Mouse (Mus musculus) kidney, embryonic 16.5 days (tissue): ENCODE measurements around the gene Tgfbr3. TPM values are rescaled to one million over a fixed set of nuclear protein-coding genes. Genes with fewer than 3 reads are reported as not detected.

ENCODE experiments used
- ATAC-seq: fragments of 200-750 bp; cut with Nextera tagmentation; 2 replicates; pipeline ENCODE4 v1.8.0; 2017; ENCODE audit warnings: moderate TSS enrichment; ENCODE audit not compliant: low FRiP score, low TSS enrichment
- H3K27ac ChIP-seq: fragments of 300-500 bp; sonication (generic); 2 replicates; pipeline ENCODE4 v1.5.1; 2014; ENCODE audit warnings: low read length
- H3K27me3 ChIP-seq: fragments of 300-500 bp; sonication (generic); 2 replicates; pipeline ENCODE4 v1.6.1; 2014; ENCODE audit warnings: low read length, control low read depth, mixed read lengths; ENCODE audit not compliant: insufficient read depth
- H3K36me3 ChIP-seq: fragments of 300-500 bp; sonication (generic); 2 replicates; pipeline ENCODE4 v1.6.1; 2014; ENCODE audit warnings: low read length, control low read depth, mixed read lengths; ENCODE audit not compliant: insufficient read depth
- H3K4me1 ChIP-seq: fragments of 300-500 bp; sonication (generic); 2 replicates; pipeline ENCODE4 v1.6.1; 2014; ENCODE audit warnings: low read length, control low read depth, mixed read lengths; ENCODE audit not compliant: insufficient read depth
- H3K4me2 ChIP-seq: fragments of 300-500 bp; sonication (generic); replicated peaks from 2 replicates; pipeline ENCODE4 v1.6.1; 2014; ENCODE audit warnings: low read depth, low read length
- H3K4me3 ChIP-seq: fragments of 300-500 bp; sonication (generic); 2 replicates; pipeline ENCODE4 v1.5.1; 2014; ENCODE audit warnings: mild to moderate bottlenecking, low read length
- H3K9ac ChIP-seq: fragments of 300-500 bp; sonication (generic); replicated peaks from 2 replicates; pipeline ENCODE4 v1.6.1; 2014; ENCODE audit warnings: low read length
- H3K9me3 ChIP-seq: fragments of 300-500 bp; sonication (generic); 2 replicates; pipeline ENCODE4 v1.6.1; 2016; ENCODE audit warnings: low read length, control low read depth
- WGBS: fragments of 180-500 bp; shearing (Covaris S2); extraction: QIAGEN DNeasy Blood & Tissue Kit; methylation state at CpG from one replicate; pipeline ENCODE4 v1.1.7; 2014; 5-methylcytosine and 5-hydroxymethylcytosine counted together
- polyA plus RNA-seq: library from polyadenylated mRNA; unstranded; fragments of >200 nt; fragmentation: Nextera tagmentation; extraction: Ambion mirVana; gene quantifications from 2 replicates; pipeline ENCODE4 v1.2.1, GENCODE M21; 2015

The Tgfbr3 gene
- polyA plus RNA-seq, 1 experiment from 2014 or later, result 17.3 TPM

DNA sequence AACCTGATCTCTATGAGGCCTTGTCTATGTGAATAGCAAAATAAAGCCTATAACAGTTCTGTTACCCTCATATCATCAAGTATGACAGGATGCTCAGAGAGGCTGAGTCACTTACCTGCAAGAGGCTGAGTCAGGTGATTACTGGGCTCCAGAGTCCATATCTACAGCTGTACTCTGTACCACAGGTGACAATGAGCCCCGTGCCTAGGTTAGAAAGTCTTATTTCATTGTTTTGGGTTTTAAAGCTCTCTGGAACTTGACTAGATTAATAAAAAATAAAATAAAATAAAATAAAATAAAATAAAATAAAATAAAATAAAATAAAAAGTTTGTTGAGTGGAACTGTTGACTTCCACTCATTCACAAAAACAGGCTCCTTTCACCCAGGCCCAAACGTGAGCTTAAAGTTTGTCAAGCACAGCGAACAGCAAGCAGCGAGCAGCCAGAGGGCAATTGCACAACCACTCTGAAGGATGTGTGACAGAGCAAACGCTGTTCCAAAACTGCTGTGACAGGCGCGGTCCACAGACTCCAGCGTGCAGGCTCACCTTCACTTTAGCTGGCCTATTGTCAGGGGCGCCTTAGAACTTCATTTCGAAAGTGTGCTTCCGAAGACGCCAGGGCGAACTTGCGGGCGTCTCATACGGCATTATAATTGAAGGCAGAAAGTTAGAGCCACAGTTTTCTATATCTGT, 6.5 kb upstream of the Tgfbr3 start:
- Histone ChIP-seq H3K4me3 (no peak overlapping the region), H3K9ac (no peak overlapping the region), H3K9me3 (no peaks in the 10 kb centered on the region), H3K27me3 (no peaks in the 10 kb centered on the region; the same call in 1 of the 2 replicates), H3K27ac (no peak overlapping the region), H3K4me2 (no peak overlapping the region), H3K4me1 (peaks cover 9% of the 10 kb centered on the region; the same call in 1 of the 2 replicates), H3K36me3 (no peaks in the 10 kb centered on the region)
- WGBS, result 74% methylated on average over 16 of the region's 16 CpGs
- ATAC-seq, result no peak

DNA sequence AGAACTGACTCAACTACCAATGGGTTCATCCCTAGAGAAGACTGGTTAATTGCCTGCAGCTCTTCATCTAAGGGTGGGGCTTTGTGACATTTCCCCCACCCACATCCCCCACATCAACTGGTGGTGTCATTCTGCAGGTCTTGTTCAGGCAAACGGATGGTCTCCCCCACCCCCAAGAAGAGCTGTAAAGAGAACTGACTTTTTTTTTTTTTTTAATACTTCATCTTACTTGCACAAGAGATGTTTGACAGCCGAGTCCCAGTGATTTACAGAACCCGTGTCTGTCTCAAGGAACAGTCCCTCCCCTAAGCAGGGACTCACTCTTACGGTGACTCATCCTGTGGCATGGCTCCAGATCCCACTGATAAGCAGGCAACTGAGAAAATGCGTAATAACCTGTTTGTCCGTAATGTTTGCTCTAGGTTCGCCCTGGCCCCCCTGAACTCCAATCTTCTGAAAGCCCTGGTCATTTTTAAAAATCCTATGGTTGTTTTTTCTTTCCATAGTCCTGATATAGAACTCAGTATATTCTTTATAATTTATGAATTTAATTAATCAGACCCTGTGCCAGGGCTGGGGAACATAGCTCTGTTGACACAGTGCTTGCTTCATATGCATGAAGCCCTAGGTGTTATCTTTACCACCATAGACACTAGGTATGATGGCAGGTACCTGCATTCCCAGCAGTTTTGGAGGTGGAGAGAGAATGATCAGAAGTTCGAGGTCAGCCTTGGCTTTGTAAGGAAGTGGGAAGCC, 5.8 kb upstream of the Tgfbr3 start:
- Histone ChIP-seq H3K4me1 (peaks cover 9% of the 10 kb centered on the region; the same call in 1 of the 2 replicates), H3K4me3 (no peak overlapping the region), H3K27me3 (no peaks in the 10 kb centered on the region; the same call in 1 of the 2 replicates), H3K9ac (no peak overlapping the region), H3K9me3 (no peaks in the 10 kb centered on the region), H3K36me3 (no peaks in the 10 kb centered on the region), H3K27ac (no peak overlapping the region), H3K4me2 (no peak overlapping the region)
- whole genome bisulfite sequencing, result 56% methylated on average over 8 of the region's 8 CpGs
- no peak for ATAC-seq

DNA sequence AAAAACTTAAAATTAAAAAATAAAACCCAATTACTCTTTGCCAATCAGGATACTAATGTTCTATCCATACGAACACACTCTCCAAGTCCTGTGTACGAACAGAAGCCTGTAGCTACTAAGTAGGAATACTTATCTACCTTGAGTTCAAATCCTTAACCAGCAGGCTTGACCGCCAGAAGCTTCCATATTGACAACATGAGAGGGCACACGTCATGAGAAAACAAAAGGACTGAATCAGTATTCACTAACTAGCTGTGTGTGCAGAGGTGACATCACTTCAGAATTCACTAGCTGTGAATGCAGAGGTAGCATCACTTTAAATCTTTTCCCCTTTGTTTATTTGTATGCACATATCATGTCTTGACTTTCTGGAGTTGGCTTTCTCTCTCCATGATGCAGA, 4.6 kb upstream of the Tgfbr3 start:
- Histone ChIP-seq H3K9me3 (no peaks in the 10 kb centered on the region), H3K4me3 (no peak overlapping the region), H3K27me3 (no peaks in the 10 kb centered on the region; the same call in 1 of the 2 replicates), H3K36me3 (no peaks in the 10 kb centered on the region), H3K4me2 (no peak overlapping the region), H3K9ac (no peak overlapping the region), H3K27ac (no peak overlapping the region), H3K4me1 (peaks cover 9% of the 10 kb centered on the region; the same call in 1 of the 2 replicates)
- 90% methylated on average over 4 of the region's 4 CpGs for WGBS
- ATAC-seq, result no peak

GRCm38 (mm10) chr5:107289986-107290385, 557 bp upstream of the Tgfbr3 start:
- Histone ChIP-seq H3K4me3 (peak overlapping the region; percentile 83), H3K27ac (no peak overlapping the region; the same call in 1 of the 2 replicates), H3K9ac (no peak overlapping the region), H3K27me3 (no peaks in the 10 kb centered on the region; the same call in 1 of the 2 replicates), H3K4me1 (peaks cover 12% of the 10 kb centered on the region; the same call in 1 of the 2 replicates), H3K9me3 (no peaks in the 10 kb centered on the region), H3K4me2 (peak overlapping the region; percentile 94), H3K36me3 (no peaks in the 10 kb centered on the region)
- WGBS, result 42% methylated on average over 8 of the region's 8 CpGs
- no peak for ATAC-seq

GRCm38 (mm10) chr5:107288427-107289233, 799 bp downstream of the Tgfbr3 start:
- H3K9me3 ChIP-seq, result no peaks in the 10 kb centered on the region
- peak overlapping the region; percentile 92 for H3K27ac ChIP-seq
- WGBS, result under 1% methylated on average over 62 of the region's 62 CpGs
- no peaks in the 10 kb centered on the region for H3K36me3 ChIP-seq
- H3K4me2 ChIP-seq, result peak overlapping the region; percentile 94
- H3K4me1 ChIP-seq, result peaks cover 17% of the 10 kb centered on the region; the same call in 1 of the 2 replicates
- ATAC-seq, result peak; percentile 20
- peak overlapping the region; percentile 83 for H3K4me3 ChIP-seq
- no peaks in the 10 kb centered on the region; the same call in 1 of the 2 replicates for H3K27me3 ChIP-seq
- H3K9ac ChIP-seq, result peak overlapping the region; percentile 90

DNA sequence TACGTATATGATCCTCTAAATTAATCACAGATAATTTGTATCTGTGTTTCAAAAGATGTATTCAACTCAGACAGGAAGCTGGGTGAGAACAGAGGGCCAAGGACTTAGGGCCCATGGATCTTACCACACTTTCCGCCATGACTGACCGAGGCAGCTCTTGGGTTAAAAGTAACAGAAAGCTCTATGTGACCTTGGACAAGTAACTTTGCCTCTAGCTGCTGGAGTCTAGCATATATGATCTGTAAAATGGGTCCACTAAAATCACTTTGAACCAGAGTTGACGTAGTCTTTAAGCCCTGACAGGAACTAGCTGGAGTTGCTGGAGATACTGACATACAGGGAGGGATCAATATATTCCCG, 1.5 kb downstream of the Tgfbr3 start:
- Histone ChIP-seq H3K4me2 (peak overlapping the region; percentile 94), H3K4me3 (peak overlapping the region; percentile 83), H3K9me3 (no peaks in the 10 kb centered on the region), H3K27ac (no peak overlapping the region), H3K9ac (peak overlapping the region; percentile 90), H3K4me1 (peaks cover 17% of the 10 kb centered on the region; the same call in 1 of the 2 replicates), H3K36me3 (no peaks in the 10 kb centered on the region), H3K27me3 (no peaks in the 10 kb centered on the region; the same call in 1 of the 2 replicates)
- WGBS, result 59% methylated on average over 5 of the region's 5 CpGs
- ATAC-seq, result no peak

- no peaks in the 10 kb centered on the region for H3K36me3 ChIP-seq
- 27% methylated on average over 6 of the region's 6 CpGs for WGBS
- H3K4me1 ChIP-seq, result peaks cover 17% of the 10 kb centered on the region; the same call in 1 of the 2 replicates
- H3K4me2 ChIP-seq, result peak overlapping the region; percentile 94
- ATAC-seq, result no peak
- no peaks in the 10 kb centered on the region for H3K9me3 ChIP-seq
- H3K4me3 ChIP-seq, result peak overlapping the region; percentile 83
- no peak overlapping the region for H3K9ac ChIP-seq
- no peaks in the 10 kb centered on the region; the same call in 1 of the 2 replicates for H3K27me3 ChIP-seq
- H3K27ac ChIP-seq, result no peak overlapping the region
Measured at GRCm38 (mm10) chr5:107287254-107287907, 2.0 kb downstream of the Tgfbr3 start.

- Histone ChIP-seq H3K27ac (no peak overlapping the region), H3K27me3 (no peaks in the 10 kb centered on the region), H3K9ac (no peak overlapping the region), H3K9me3 (peaks cover 2% of the 10 kb centered on the region; the same call in 1 of the 2 replicates), H3K4me3 (no peak overlapping the region), H3K4me2 (no peak overlapping the region), H3K4me1 (peaks cover 17% of the 10 kb centered on the region; the same call in 1 of the 2 replicates), H3K36me3 (no peaks in the 10 kb centered on the region)
- no peak for ATAC-seq
- 77% methylated on average over 6 of the region's 6 CpGs for WGBS
Measured at GRCm38 (mm10) chr5:107285563-107285962, 3.9 kb downstream of the Tgfbr3 start.

GRCm38 (mm10) chr5:107283935-107284524, 5.4 kb downstream of the Tgfbr3 start:
- Histone ChIP-seq H3K4me1 (peaks cover 17% of the 10 kb centered on the region; the same call in 1 of the 2 replicates), H3K4me3 (no peak overlapping the region), H3K9ac (no peak overlapping the region), H3K27me3 (no peaks in the 10 kb centered on the region), H3K4me2 (no peak overlapping the region), H3K27ac (no peak overlapping the region), H3K36me3 (no peaks in the 10 kb centered on the region), H3K9me3 (peaks cover 6% of the 10 kb centered on the region; the same call in 1 of the 2 replicates)
- no peak for ATAC-seq
- WGBS, result 68% methylated on average over 10 of the region's 10 CpGs
